Mouse (Mus musculus) pancreas, adult 10 weeks (tissue): ENCODE data around the gene Crp. TPM values are rescaled to one million over a fixed set of nuclear protein-coding genes. Genes with fewer than 3 reads are reported as not detected.

Source experiments
- polyA plus RNA-seq: library from polyadenylated mRNA; stranded (reverse); fragments of 350-450 nt; fragmentation: Illumina TruSeq; extraction: RNeasy Lipid Tissue Mini Kit (QIAGEN cat#74804); gene quantifications from one replicate; pipeline ENCODE4 v1.2.3, GENCODE M21; 2015; ENCODE audit warnings: low read depth, low replicate concordance; ENCODE audit not compliant: insufficient read depth

The Crp gene
- polyA plus RNA-seq: 1.8 TPM

DNA sequence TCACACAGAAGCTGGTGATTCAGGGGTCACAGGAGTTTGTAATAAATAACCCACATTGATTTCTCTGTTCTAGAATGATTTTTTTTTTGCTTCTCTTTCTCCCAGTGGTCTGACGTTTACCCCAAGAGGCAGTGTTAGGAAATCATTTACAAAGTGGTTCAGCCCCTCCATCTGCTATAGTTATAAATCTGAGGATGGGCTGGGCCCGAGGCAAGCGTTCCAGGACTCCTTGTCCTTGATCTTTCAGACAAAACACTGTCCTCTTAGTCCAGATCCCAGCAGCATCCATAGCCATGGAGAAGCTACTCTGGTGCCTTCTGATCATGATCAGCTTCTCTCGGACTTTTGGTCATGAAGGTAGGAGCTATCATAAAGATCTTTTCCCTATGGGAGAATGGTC is at the start of gene Crp:
Gene Crp, plus strand, starts transcription at position 212 of the 400 bp plus-strand sequence.

Other genes with a start within 250 kb of the Crp start
- gene Slamf9, start 222.7 kb upstream of the Crp start, polyA plus RNA-seq: 1.5 TPM
- 2.0 TPM for gene Igsf9, start 216.3 kb upstream of the Crp start, polyA plus RNA-seq
- gene Tagln2, start 198.0 kb upstream of the Crp start, polyA plus RNA-seq: 64.6 TPM
- gene Cfap45, start 177.3 kb upstream of the Crp start, polyA plus RNA-seq: not detected
- gene Vsig8, start 142.1 kb upstream of the Crp start, polyA plus RNA-seq: not detected
- gene Slamf8, start 107.5 kb upstream of the Crp start, polyA plus RNA-seq: not detected
- not detected for gene Fcrl6, start 95.5 kb upstream of the Crp start, polyA plus RNA-seq
- gene Dusp23, start 65.1 kb upstream of the Crp start, polyA plus RNA-seq: 6.0 TPM
- 1.5 TPM for gene Apcs, start 197.0 kb downstream of the Crp start, polyA plus RNA-seq